ENCODE assay signal across 17 mouse cellular contexts in genomic region chr14:102190786-102191185, GRCm38 (mm10).
"Had no signal": no experiment of that assay in that cellular context is flagged by ENCODE, and none has a peak within 500 bp of the region (broad histone marks: within the 10 kb centered on the region; RNA-seq: fewer than 3 reads in every experiment).

No protein-coding gene starts in this region.

- H3K4me1 ChIP-seq: limb, embryonic 10.5 days; limb, embryonic 13.5 days; liver, embryonic 12.5 days; liver, embryonic 15.5 days; midbrain, embryonic 12.5 days; midbrain, embryonic 15.5 days; neural tube, embryonic 12.5 days; neural tube, embryonic 15.5 days had no signal

- DNase-seq: liver; lung, adult 18-20 months; lung, postnatal 14 days; retina, postnatal 1 day; right cerebral cortex, postnatal 25 days; thymus, adult 18-20 months; thymus, postnatal 36 days had no signal

- H3K4me3 ChIP-seq: limb, embryonic 10.5 days; limb, embryonic 13.5 days; liver, embryonic 12.5 days; liver, embryonic 15.5 days; midbrain, embryonic 12.5 days; midbrain, embryonic 15.5 days; neural tube, embryonic 12.5 days; neural tube, embryonic 15.5 days had no signal

- H3K27ac ChIP-seq: limb, embryonic 10.5 days; limb, embryonic 13.5 days; liver, embryonic 12.5 days; liver, embryonic 15.5 days; macrophage; midbrain, embryonic 12.5 days; midbrain, embryonic 15.5 days; neural tube, embryonic 12.5 days; neural tube, embryonic 15.5 days had no signal

- H3K36me3 ChIP-seq: limb, embryonic 10.5 days; limb, embryonic 13.5 days; liver, embryonic 12.5 days; liver, embryonic 15.5 days; midbrain, embryonic 12.5 days; midbrain, embryonic 15.5 days; neural tube, embryonic 12.5 days; neural tube, embryonic 15.5 days had no signal

- ATAC-seq: intestine, postnatal 0 days; liver, embryonic 12.5 days; midbrain, embryonic 15.5 days had no signal

- H3K9me3 ChIP-seq: limb, embryonic 10.5 days; limb, embryonic 13.5 days; liver, embryonic 12.5 days; liver, embryonic 15.5 days; midbrain, embryonic 12.5 days; midbrain, embryonic 15.5 days; neural tube, embryonic 12.5 days; neural tube, embryonic 15.5 days had no signal

- H3K4me2 ChIP-seq: limb, embryonic 13.5 days; liver, embryonic 12.5 days; liver, embryonic 15.5 days; midbrain, embryonic 12.5 days; midbrain, embryonic 15.5 days; neural tube, embryonic 12.5 days; neural tube, embryonic 15.5 days had no signal

- H3K9ac ChIP-seq: limb, embryonic 13.5 days; liver, embryonic 12.5 days; liver, embryonic 15.5 days; midbrain, embryonic 12.5 days; midbrain, embryonic 15.5 days; neural tube, embryonic 12.5 days; neural tube, embryonic 15.5 days had no signal

- H3K27me3 ChIP-seq: limb, embryonic 13.5 days; liver, embryonic 12.5 days; liver, embryonic 15.5 days; midbrain, embryonic 12.5 days; midbrain, embryonic 15.5 days; neural tube, embryonic 12.5 days; neural tube, embryonic 15.5 days had no signal
